Mouse (Mus musculus) heart, postnatal 0 days (tissue): Measurements from ENCODE around the gene Phf19.

ENCODE experiments used
- CTCF ChIP-seq: IDR thresholded peaks from 2 replicates; pipeline ENCODE4 v1.5.1; 2016; ENCODE audit warnings: antibody characterized with exemption, control low read depth, low read depth
- EP300 ChIP-seq: IDR thresholded peaks from 2 replicates; pipeline ENCODE4 v1.6.1; 2016; ENCODE audit warnings: antibody characterized with exemption, low read depth

DNA sequence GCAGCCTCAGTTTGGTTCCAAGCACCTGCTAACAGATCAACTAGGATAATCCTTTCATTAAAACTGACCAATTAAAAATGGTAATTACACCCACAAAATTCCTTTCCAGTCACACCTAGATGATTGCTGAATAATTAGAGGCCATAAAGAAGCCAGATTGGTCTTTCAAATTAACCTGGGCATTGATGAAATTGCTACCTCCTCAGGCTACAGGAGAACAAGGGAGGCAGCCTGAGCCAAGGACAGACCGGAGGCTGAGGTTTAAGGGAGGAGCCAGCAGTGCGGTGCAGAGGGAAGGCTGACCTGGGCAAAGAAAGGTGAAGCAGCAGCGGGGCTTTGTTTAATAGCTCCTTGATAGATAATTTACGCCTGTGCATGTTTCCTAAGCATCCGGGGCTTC is 23.6 kb upstream of the Phf19 start:
- no peak for TF ChIP-seq CTCF
- TF ChIP-seq EP300 = no peak
